Mouse (Mus musculus): ENCODE measurements around the gene March4.

March4 gene

DNA sequence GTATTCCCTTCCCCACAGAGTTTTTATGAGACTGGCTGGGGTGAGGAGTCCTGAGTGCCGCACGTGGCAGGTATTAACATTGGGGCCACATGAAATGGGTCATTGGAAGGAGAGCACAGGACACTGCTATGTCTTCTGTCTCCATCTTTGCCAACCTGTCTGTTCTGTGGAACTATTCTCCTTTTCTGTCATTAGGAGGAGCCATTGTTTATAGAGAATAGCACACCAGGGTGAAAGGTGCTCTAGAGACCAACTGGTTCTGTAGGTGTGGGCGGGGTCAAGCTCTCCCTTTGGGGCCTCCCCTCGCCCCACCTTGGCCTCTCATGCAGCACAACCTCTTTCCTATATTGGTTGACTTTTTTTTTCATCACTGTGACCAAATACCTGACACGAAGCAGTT lies 99.8 kb downstream of the March4 start:
- no peak for DNase-seq

DNA sequence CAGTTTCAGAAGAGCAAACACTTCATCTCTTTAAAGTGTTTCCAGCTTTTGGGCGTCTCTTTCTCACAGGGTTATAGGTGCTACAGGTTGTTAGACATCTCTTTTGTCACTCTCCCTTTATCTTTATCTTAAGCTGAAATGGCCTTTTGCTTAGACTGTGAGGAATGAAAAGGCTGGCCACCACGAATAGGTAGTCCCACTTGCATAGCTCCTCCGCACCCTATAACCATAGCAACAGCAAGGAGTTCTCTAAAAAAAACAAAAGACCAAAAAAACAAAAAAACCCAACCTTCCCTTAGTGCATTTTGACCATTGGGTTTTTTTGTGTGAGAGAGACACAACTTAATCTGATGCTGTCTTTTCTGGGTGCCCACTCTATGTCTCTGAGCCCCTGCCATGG lies 102.2 kb downstream of the March4 start:
- no peak for DNase-seq

- DNase-seq: no peak
Measured at GRCm38 (mm10) chr1:72432579-72432978, 104.2 kb downstream of the March4 start.

- no peak for DNase-seq
Measured at GRCm38 (mm10) chr1:72429107-72429807, 107.5 kb downstream of the March4 start.

- peak; percentile 16 for DNase-seq
Measured at GRCm38 (mm10) chr1:72428526-72428925, 108.2 kb downstream of the March4 start.

DNA sequence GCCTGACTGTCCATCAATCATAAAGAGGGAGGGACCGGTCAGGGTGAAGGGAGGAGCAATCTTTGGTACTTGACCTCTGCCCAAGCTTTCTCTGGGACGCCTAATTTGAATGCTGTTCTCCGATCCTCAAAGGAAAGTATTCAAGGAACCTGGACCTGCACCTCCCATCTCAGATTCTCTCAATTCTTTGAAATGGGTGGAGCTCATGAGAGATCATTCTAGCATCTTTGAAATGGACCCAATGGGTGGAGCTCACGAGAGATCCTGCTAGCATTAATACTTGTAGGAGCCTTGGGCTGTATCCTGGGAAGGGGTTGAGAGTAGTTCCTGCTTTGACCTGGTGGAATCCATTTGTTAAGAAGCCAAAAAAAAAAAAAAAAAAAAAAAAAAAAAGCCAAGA lies 110.3 kb downstream of the March4 start:
- no peak for DNase-seq

DNA sequence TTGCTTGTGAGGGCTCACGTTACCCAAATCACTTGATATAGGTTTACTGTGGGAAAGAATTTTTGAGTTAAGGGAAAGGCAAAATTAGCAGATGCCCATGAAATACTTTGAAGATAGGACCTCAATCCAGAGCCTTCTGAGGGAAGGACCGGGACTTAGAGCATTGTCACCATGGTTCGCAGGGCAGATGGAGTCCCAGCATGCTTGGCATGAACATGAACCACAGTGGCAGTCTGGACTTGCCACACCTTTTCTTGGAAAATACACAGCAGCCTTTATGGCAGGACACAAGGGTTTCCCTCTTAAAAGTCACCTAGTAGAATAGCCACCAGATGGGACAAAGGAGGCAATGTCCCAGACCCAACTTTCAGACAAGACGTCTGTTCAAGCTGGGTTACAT lies 114.6 kb downstream of the March4 start:
- no peak for DNase-seq

GRCm38 (mm10) chr1:72420220-72420619 lies 116.5 kb downstream of the March4 start:
- no peak for DNase-seq

GRCm38 (mm10) chr1:72418744-72419655 lies 117.7 kb downstream of the March4 start:
- no peak for DNase-seq

GRCm38 (mm10) chr1:72414561-72415253 lies 122.0 kb downstream of the March4 start:
- no peak for DNase-seq

- DNase-seq: no peak
Measured at GRCm38 (mm10) chr1:72414133-72414532, 122.6 kb downstream of the March4 start.

- no peak for DNase-seq
Measured at GRCm38 (mm10) chr1:72413205-72413604, 123.5 kb downstream of the March4 start.

DNA sequence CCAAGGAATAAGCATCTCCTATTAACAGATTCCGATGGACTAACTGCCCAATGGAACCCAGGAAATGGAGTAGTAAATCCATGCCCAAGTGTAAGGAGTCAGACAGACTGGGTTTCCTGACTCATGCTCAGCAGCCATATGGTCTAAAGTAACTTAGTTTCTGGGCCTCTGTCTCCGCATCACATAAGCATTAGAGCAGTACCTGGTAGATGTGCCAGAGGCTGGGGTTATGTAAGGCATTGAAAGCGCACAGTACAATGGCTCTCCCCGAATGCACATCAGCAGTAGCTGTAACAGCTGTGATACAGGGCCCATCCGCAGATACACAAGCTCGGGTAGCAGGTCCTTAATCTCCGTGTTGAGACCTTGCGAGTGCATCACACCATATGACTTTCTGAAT lies 125.6 kb downstream of the March4 start:
- no peak for DNase-seq

GRCm38 (mm10) chr1:72409936-72410335 lies 126.8 kb downstream of the March4 start:
- DNase-seq: no peak

GRCm38 (mm10) chr1:72406505-72407079 lies 130.1 kb downstream of the March4 start:
- DNase-seq: no peak

GRCm38 (mm10) chr1:72401331-72402069 lies 135.2 kb downstream of the March4 start:
- no peak for DNase-seq

GRCm38 (mm10) chr1:72400616-72401015 lies 136.1 kb downstream of the March4 start:
- no peak for DNase-seq

- DNase-seq: no peak
Measured at GRCm38 (mm10) chr1:72399720-72400401, 136.9 kb downstream of the March4 start.

GRCm38 (mm10) chr1:72390420-72390819 lies 146.3 kb downstream of the March4 start:
- DNase-seq: no peak

- no peak for DNase-seq
Measured at GRCm38 (mm10) chr1:72383651-72384050, 153.1 kb downstream of the March4 start.

DNA sequence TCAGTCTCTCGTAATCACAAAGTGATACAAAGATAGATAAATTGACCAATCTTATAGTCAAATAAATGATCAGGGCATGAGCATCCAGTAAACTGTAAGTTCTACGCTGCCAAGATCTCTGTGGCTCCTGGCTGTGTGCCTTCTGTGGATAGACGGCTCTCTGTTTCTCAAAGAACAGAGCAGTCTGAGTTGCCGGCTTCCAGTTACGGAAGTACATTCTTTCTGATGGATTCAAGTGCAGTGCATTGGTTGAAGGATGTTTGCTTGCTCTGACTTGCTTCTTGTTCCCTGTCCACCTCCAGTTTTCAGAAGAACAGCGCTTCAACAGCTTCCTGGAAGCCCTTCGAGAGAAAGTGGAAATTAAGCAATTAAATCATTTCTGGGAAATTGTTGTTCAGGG lies 153.7 kb downstream of the March4 start:
- DNase-seq: peak; percentile 19

DNA sequence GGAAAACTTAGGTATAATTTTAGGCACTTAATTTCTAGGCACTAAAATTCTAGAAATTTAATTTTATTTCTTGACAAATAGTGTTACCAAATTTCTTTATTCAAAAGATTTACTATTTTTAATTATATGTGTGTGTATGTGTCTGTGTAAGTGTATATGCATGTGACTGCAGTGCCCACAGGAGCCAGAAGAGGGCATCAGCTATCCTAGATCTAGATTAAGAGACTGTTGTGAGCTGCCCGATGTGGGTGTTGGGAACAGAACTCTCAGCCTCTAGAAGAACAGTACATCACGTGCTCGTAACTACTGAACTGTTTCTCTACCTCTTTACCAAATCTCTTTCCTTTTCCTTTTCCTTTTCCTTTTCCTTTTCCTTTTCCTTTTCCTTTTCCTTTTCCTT lies 156.2 kb downstream of the March4 start:
- DNase-seq: no peak

Data from lung, postnatal 10 days (tissue).